Mouse (Mus musculus): ENCODE data around the gene Ppp2ca.

DNA sequence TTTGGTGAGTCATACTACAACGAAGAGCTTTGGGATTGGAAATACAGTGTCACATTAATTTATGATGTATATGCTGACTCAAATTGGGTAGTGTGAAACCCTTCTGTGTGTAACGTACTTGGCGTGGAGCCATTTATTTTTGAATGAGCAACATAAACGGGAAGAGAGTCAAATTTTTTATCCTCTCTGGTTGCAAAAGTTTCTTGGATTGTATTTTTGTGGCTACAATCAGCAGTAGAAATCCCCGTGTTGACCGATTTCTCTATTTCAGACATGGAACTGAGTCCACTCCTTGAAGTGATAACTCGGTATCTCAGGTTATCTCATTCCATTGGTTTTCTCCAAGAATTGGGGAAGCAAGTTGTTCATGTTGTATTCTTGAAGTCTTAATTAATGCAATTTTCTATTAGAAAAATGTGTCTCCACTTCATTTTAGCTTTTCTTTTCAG lies 1.3 kb downstream of the Ppp2ca start:
- TF ChIP-seq POLR2A (IDR thresholded peaks at IDR 0.05; ENCODE audit: insufficient read depth, low read depth, low read length) = no peak
- TF ChIP-seq CTCF (IDR thresholded peaks at IDR 0.05; ENCODE audit: insufficient read depth, low read depth, low read length) = no peak

Measured in olfactory bulb, adult 2 months (tissue).